In genomic region chr4:151160476-151160875, GRCm38 (mm10) we compare ENCODE assay signal across 19 mouse cellular contexts.
"Had no signal": no experiment of that assay in that cellular context is flagged by ENCODE, and none has a peak within 500 bp of the region (broad histone marks: within the 10 kb centered on the region; RNA-seq: fewer than 3 reads in every experiment).

No protein-coding gene starts in this region.

- H3K36me3 ChIP-seq: kidney, embryonic 15.5 days; limb, embryonic 10.5 days; limb, embryonic 13.5 days; liver, embryonic 12.5 days; liver, embryonic 15.5 days; midbrain, embryonic 13.5 days; neural tube, embryonic 12.5 days had no signal

- H3K4me2 ChIP-seq: kidney, embryonic 15.5 days; limb, embryonic 13.5 days; liver, embryonic 12.5 days; liver, embryonic 15.5 days; midbrain, embryonic 13.5 days; neural tube, embryonic 12.5 days had no signal

- H3K4me1 ChIP-seq: limb, embryonic 10.5 days; liver, embryonic 12.5 days; liver, embryonic 15.5 days had no signal

- H3K9me3 ChIP-seq: kidney, embryonic 15.5 days; limb, embryonic 10.5 days; limb, embryonic 13.5 days; liver, embryonic 12.5 days; liver, embryonic 15.5 days; midbrain, embryonic 13.5 days; neural tube, embryonic 12.5 days had no signal

- ATAC-seq: liver, embryonic 12.5 days; midbrain, embryonic 13.5 days; midbrain, embryonic 16.5 days had no signal

- H3K27ac ChIP-seq: kidney, embryonic 15.5 days; left cerebral cortex, adult 2 months; limb, embryonic 10.5 days; limb, embryonic 13.5 days; liver, embryonic 12.5 days; liver, embryonic 15.5 days; macrophage; midbrain, embryonic 13.5 days; neural tube, embryonic 12.5 days had no signal

- DNase-seq: kidney, adult 11 months; kidney, adult 8-10 months; kidney, postnatal 10 days; kidney, postnatal 36 days; layer of hippocampus, postnatal 36 days; liver; lung, adult 18-20 months; thymus, adult 18-20 months; thymus, postnatal 36 days had no signal

- H3K4me3 ChIP-seq: kidney, embryonic 15.5 days; left cerebral cortex, adult 2 months; limb, embryonic 10.5 days; limb, embryonic 13.5 days; liver, embryonic 12.5 days; liver, embryonic 15.5 days; midbrain, embryonic 13.5 days; neural tube, embryonic 12.5 days had no signal

- H3K9ac ChIP-seq: kidney, embryonic 15.5 days; limb, embryonic 13.5 days; liver, embryonic 12.5 days; liver, embryonic 15.5 days; midbrain, embryonic 13.5 days; neural tube, embryonic 12.5 days had no signal
